18 mouse cellular contexts compared by ENCODE assay signal in genomic region chr11:117931576-117931975, GRCm38 (mm10). TPM values are rescaled to one million over a fixed set of nuclear protein-coding genes. Genes with fewer than 3 reads are reported as not detected.
DNase-seq lines count a peak whose midpoint lies in the region; ATAC-seq and TF ChIP-seq lines count a peak whose summit lies in the region.
"Had no signal": no experiment of that assay in that cellular context is flagged by ENCODE, and none has a peak within 500 bp of the region (broad histone marks: within the 10 kb centered on the region; RNA-seq: fewer than 3 reads in every experiment).

No protein-coding gene starts in this region.

- H3K36me3 ChIP-seq in lung, postnatal 0 days (ENCODE audit: insufficient read depth, low read length), result no peaks in the 10 kb centered on the region
- no peaks in the 10 kb centered on the region for H3K36me3 ChIP-seq in myocyte (ENCODE audit: control insufficient read depth, insufficient read depth)
- H3K36me3 ChIP-seq: heart, embryonic 15.5 days; midbrain, embryonic 12.5 days; neural tube, embryonic 15.5 days had no signal

- no peak overlapping the region for H3ac ChIP-seq in myocyte (ENCODE audit: control insufficient read depth, insufficient read length)

- TF ChIP-seq POLR2A in myocyte (IDR thresholded peaks at IDR 0.05; ENCODE audit: insufficient read length, low read depth), result no peak

- intact Hi-C loops in gastrocnemius, adult 2 months (cut with DNase I), result loop anchor here (5.0 kb wide), 1 partner anchor 36 kb away; no protein-coding TSS in a partner anchor
- intact Hi-C loops in gastrocnemius, postnatal 36 days (cut with DNase I), result loop anchor here (5.0 kb wide), 1 partner anchor 36 kb away; no protein-coding TSS in a partner anchor

- no peak for TF ChIP-seq EP300 in lung, postnatal 0 days (IDR thresholded peaks at IDR 0.05)

- no peak overlapping the region for H3K4me3 ChIP-seq in gastrocnemius, adult 2 months
- no peak overlapping the region for H3K4me3 ChIP-seq in lung, postnatal 0 days (ENCODE audit: low read depth, low read length)
- no peak overlapping the region for H3K4me3 ChIP-seq in myocyte

- 71% methylated on average over 6 of the region's 6 CpGs for WGBS in lung, postnatal 0 days

- H3K27me3 ChIP-seq in lung, postnatal 0 days (replicated peaks; ENCODE audit: insufficient read depth, low read length), result 0 out of 2 replicates have a peak, but pooled peaks cover 2% of the 10 kb centered on the region
- H3K27me3 ChIP-seq in myocyte (ENCODE audit: control insufficient read depth, insufficient read depth, insufficient read length), result no peaks in the 10 kb centered on the region

- ATAC-seq in lung, postnatal 0 days, result no peak
- no peak for ATAC-seq in megakaryocyte-erythroid progenitor cell, adult 5-6 weeks (replicated peaks; ENCODE audit: low FRiP score, low TSS enrichment, poor library complexity, severe bottlenecking)
- ATAC-seq in megakaryocyte, adult 5-6 weeks (ENCODE audit: poor library complexity, severe bottlenecking), result no peak

- TF ChIP-seq CTCF in gastrocnemius, adult 2 months (IDR thresholded peaks at IDR 0.05), result no peak
- no peak for TF ChIP-seq CTCF in lung, postnatal 0 days (IDR thresholded peaks at IDR 0.05)

- H3K4me1 ChIP-seq in lung, postnatal 0 days (ENCODE audit: insufficient read depth, low read depth, low read length), result peaks cover 40% of the 10 kb centered on the region

- DNase-seq in gastrocnemius, adult 2 months, result no peak
- no peak for DNase-seq in gastrocnemius, postnatal 36 days
- DNase-seq in lung, postnatal 0 days (ENCODE audit: low spot score), result no peak
- no peak for DNase-seq in lung, postnatal 4 days
- DNase-seq: cerebellum, adult 2 months; kidney, adult 18-20 months; kidney, postnatal 25 days; retina, postnatal 1 day; right cerebral cortex, postnatal 4 days had no signal

- no peaks in the 10 kb centered on the region for H3K79me2 ChIP-seq in myocyte (ENCODE audit: control insufficient read depth, insufficient read depth)

- H3K9ac ChIP-seq in lung, postnatal 0 days (replicated peaks; ENCODE audit: low read depth), result no peak overlapping the region

- peak overlapping the region; percentile 88 for H3K27ac ChIP-seq in gastrocnemius, adult 2 months
- H3K27ac ChIP-seq in lung, postnatal 0 days (ENCODE audit: low read length), result peak overlapping the region; percentile 66
- H3K27ac ChIP-seq: forebrain, embryonic 13.5 days; heart, embryonic 15.5 days; hindbrain, embryonic 14.5 days; midbrain, embryonic 12.5 days had no signal

- no peaks in the 10 kb centered on the region for H3K9me3 ChIP-seq in lung, postnatal 0 days (ENCODE audit: low read length)
- H3K9me3 ChIP-seq: forebrain, embryonic 13.5 days; heart, embryonic 15.5 days; midbrain, embryonic 12.5 days; neural tube, embryonic 15.5 days had no signal

- H3K4me2 ChIP-seq in lung, postnatal 0 days (replicated peaks; ENCODE audit: low read depth, low read length), result no peak overlapping the region
- H3K4me2 ChIP-seq in myocyte (ENCODE audit: low read depth), result peak overlapping the region; percentile 53

TF ChIP-seq in myocyte, 11 proteins besides CTCF, POLR2A, EP300 and RAD21:
- TF ChIP-seq CEBPB (IDR thresholded peaks at IDR 0.05; ENCODE audit: insufficient read depth, poor library complexity, severe bottlenecking), result no peak
- no peak for TF ChIP-seq MYOG (IDR thresholded peaks at IDR 0.05; ENCODE audit: control insufficient read depth in 1 of 3, insufficient read depth in 1 of 3, insufficient read length in 2 of 3, low read depth in 2 of 3)
- no peak for TF ChIP-seq E2F4 (IDR thresholded peaks at IDR 0.05; ENCODE audit: insufficient read depth)
- TF ChIP-seq TCF3 (IDR thresholded peaks at IDR 0.05; ENCODE audit: insufficient read length, low read depth), result no peak
- no peak for TF ChIP-seq REST (IDR thresholded peaks at IDR 0.05; ENCODE audit: insufficient read depth, insufficient read length)
- no peak for TF ChIP-seq SRF (IDR thresholded peaks at IDR 0.05; ENCODE audit: control insufficient read depth, insufficient read length, low read depth)
- TF ChIP-seq MAX (IDR thresholded peaks at IDR 0.05; ENCODE audit: low read depth), result no peak
- TF ChIP-seq TCF12 (IDR thresholded peaks at IDR 0.05; ENCODE audit: insufficient read depth, poor library complexity, severe bottlenecking), result no peak
- no peak for TF ChIP-seq USF1 (IDR thresholded peaks at IDR 0.05; ENCODE audit: low read depth)

RNA-seq across cellular contexts. Expression of gene Socs3, which starts 38.3 kb away (rescaled TPM):
- total RNA-seq in gastrocnemius, adult 2 months (2021), result 10 to 100 TPM in 1 of 2 experiments, 1 to 10 TPM in 1; 1.7 to 10.1 TPM
- 1 to 10 TPM; 1.8 to 4.7 TPM for total RNA-seq in gastrocnemius, postnatal 36 days (2021)
- polyA plus RNA-seq in lung, postnatal 0 days (2015; fragmentation: Nextera tagmentation; extraction: Ambion mirVana), result 27.5 and 57.0 TPM in 2 replicates
- polyA plus RNA-seq in myocyte (2012; fragmentation: generic; extraction: Trizol), result 27.3 TPM
- total RNA-seq in megakaryocyte-erythroid progenitor cell, adult 5-6 weeks (2014; fragmentation: Nextera tagmentation), result not detected in 2 replicates
- 2.0 and 3.5 TPM in 2 replicates for total RNA-seq in megakaryocyte-erythroid progenitor cell, adult 5-6 weeks (2017)
- total RNA-seq in megakaryocyte, adult 5-6 weeks (2015), result 2.0 and 3.1 TPM in 2 replicates
- total RNA-seq in megakaryocyte, adult 5-6 weeks (2017), result 3.2 and 5.1 TPM in 2 replicates

RNA-seq across cellular contexts. Expression of gene Pgs1, which starts 54.5 kb away (rescaled TPM):
- total RNA-seq in gastrocnemius, adult 2 months (2021), result 10 to 100 TPM; 17.2 to 18.0 TPM
- total RNA-seq in gastrocnemius, postnatal 36 days (2021), result 10 to 100 TPM; 17.9 to 18.9 TPM
- polyA plus RNA-seq in lung, postnatal 0 days (2015; fragmentation: Nextera tagmentation; extraction: Ambion mirVana), result 88.6 and 89.5 TPM in 2 replicates
- 61.6 TPM for polyA plus RNA-seq in myocyte (2012; fragmentation: generic; extraction: Trizol)
- 20.5 and 27.5 TPM in 2 replicates for total RNA-seq in megakaryocyte-erythroid progenitor cell, adult 5-6 weeks (2014; fragmentation: Nextera tagmentation)
- total RNA-seq in megakaryocyte-erythroid progenitor cell, adult 5-6 weeks (2017), result 5.6 and 6.4 TPM in 2 replicates
- total RNA-seq in megakaryocyte, adult 5-6 weeks (2015), result 18.7 and 22.4 TPM in 2 replicates
- 26.7 and 27.2 TPM in 2 replicates for total RNA-seq in megakaryocyte, adult 5-6 weeks (2017)

RNA-seq across cellular contexts. Expression of gene Tha1, which starts 58.3 kb away (rescaled TPM):
- total RNA-seq in gastrocnemius, adult 2 months (2021), result 1 to 10 TPM; 3.8 to 5.2 TPM
- 1 to 10 TPM; 4.3 to 5.2 TPM for total RNA-seq in gastrocnemius, postnatal 36 days (2021)
- polyA plus RNA-seq in lung, postnatal 0 days (2015; fragmentation: Nextera tagmentation; extraction: Ambion mirVana), result 6.3 and 8.4 TPM in 2 replicates
- polyA plus RNA-seq in myocyte (2012; fragmentation: generic; extraction: Trizol), result 2.5 TPM
- total RNA-seq in megakaryocyte-erythroid progenitor cell, adult 5-6 weeks (2014; fragmentation: Nextera tagmentation), result 1.8 and 4.9 TPM in 2 replicates
- total RNA-seq in megakaryocyte-erythroid progenitor cell, adult 5-6 weeks (2017), result 2.8 and 3.8 TPM in 2 replicates
- total RNA-seq in megakaryocyte, adult 5-6 weeks (2015), result 1.4 and 1.8 TPM in 2 replicates
- 0.89 and 1.1 TPM in 2 replicates for total RNA-seq in megakaryocyte, adult 5-6 weeks (2017)
- total RNA-seq: CH12.LX had no signal
